Mouse (Mus musculus) lung, adult 2 months (tissue): ENCODE measurements around the gene Plscr5.

Experiments
- CTCF ChIP-seq: fragments of 200-500 bp; IDR thresholded peaks from 2 replicates; pipeline ENCODE4 v1.5.1; 2011; ENCODE audit warnings: mild to moderate bottlenecking, low read length, control low read depth; ENCODE audit not compliant: insufficient read depth
- POLR2A ChIP-seq: fragments of 200-500 bp; IDR thresholded peaks from 2 replicates; pipeline ENCODE4 v1.6.1; 2011; ENCODE audit warnings: low read depth, mild to moderate bottlenecking, control low read depth, low read length, borderline replicate concordance; ENCODE audit errors: extremely low read depth

DNA sequence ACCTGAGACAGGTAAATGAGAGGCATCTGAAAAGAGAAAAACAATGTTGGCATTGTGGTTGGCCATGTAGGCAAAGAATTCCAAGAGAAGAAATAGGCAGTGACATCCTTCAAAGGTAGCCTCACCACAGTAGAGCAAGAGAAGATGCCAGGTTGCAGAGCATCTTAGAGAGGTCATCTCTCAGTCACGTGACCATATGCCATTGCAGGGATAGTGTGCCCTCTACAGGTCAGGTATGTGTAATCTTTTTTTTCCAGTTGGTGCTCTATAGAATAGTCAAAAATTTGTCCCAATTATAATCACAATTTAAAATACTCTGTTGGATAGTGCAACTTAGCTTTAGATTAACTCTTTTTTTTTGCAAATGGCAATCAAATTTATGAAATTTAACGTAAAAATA lies 1.4 kb upstream of the Plscr5 start:
- no peak for TF ChIP-seq CTCF
- no peak for TF ChIP-seq POLR2A
